Mouse (Mus musculus): ENCODE data around the gene Aoc3. TPM values are rescaled to one million over a fixed set of nuclear protein-coding genes. Genes with fewer than 3 reads are reported as not detected.
"Not testable (repeated sequence)": the region's sequence is repeated elsewhere in the genome, so short reads cannot be mapped to it uniquely, and the experiment has no call there.

The Aoc3 gene
- polyA plus RNA-seq, 1 experiment from 2014 or later: 0.04 TPM

DNA sequence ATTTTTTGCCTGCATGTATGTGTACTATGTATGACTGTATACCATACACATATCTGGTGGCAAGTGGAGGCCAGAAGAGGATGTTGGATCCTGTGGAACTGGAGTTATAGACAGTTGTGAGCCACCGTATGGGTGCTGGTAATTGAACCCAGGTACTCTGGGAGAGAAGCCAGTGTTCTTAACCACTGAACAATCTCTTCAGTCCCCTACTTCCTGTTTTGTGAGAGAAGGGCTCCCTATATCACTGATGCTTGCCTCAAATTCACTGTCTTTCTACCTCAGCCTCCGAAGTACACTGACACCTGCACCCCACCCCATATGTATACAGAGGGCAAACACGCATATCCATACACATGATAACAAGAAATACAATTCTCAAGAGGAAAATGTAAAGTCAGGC, 19.3 kb upstream of the Aoc3 start:
- H3K27ac ChIP-seq: no peak overlapping the region
- H3K4me1 ChIP-seq: no peaks in the 10 kb centered on the region
- H3K9ac ChIP-seq: no peak overlapping the region
- 79% methylated on average over 3 of the region's 3 CpGs for WGBS
- no peaks in the 10 kb centered on the region for H3K9me3 ChIP-seq
- no peak overlapping the region for H3K4me3 ChIP-seq
- H3K36me3 ChIP-seq: no peaks in the 10 kb centered on the region
- no peak overlapping the region for H3K4me2 ChIP-seq (replicated peaks)
- H3K27me3 ChIP-seq: no peaks in the 10 kb centered on the region
- ATAC-seq (ENCODE audit: insufficient number of reproducible peaks, insufficient read depth, low FRiP score, low TSS enrichment): no peak

DNA sequence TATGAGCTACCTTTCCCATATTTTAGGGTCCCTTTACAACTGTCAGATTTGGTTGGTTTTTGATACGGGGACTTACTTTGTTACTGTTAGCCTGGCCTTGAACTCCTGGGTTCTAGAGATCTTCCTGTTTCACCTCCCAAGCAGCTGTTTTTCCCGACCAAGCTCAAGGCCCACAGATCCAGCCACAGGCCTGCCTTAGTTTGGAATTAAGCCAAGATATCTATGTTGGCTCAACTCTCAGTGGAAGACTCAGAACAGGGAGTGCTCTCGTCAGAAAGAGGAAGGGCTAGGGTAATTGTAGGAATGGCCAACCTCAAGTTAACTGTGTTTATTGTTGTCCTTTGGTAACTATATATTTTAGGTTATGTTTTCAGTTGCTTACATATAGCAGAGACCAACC, 18.3 kb upstream of the Aoc3 start:
- 78% methylated on average over 3 of the region's 3 CpGs for WGBS
- H3K27me3 ChIP-seq: no peaks in the 10 kb centered on the region
- no peak overlapping the region for H3K4me2 ChIP-seq (replicated peaks)
- H3K36me3 ChIP-seq: no peaks in the 10 kb centered on the region
- H3K4me3 ChIP-seq: no peak overlapping the region
- no peaks in the 10 kb centered on the region for H3K9me3 ChIP-seq
- no peak overlapping the region for H3K27ac ChIP-seq
- no peak overlapping the region for H3K9ac ChIP-seq
- ATAC-seq (ENCODE audit: insufficient number of reproducible peaks, insufficient read depth, low FRiP score, low TSS enrichment): no peak
- peaks cover 6% of the 10 kb centered on the region for H3K4me1 ChIP-seq

DNA sequence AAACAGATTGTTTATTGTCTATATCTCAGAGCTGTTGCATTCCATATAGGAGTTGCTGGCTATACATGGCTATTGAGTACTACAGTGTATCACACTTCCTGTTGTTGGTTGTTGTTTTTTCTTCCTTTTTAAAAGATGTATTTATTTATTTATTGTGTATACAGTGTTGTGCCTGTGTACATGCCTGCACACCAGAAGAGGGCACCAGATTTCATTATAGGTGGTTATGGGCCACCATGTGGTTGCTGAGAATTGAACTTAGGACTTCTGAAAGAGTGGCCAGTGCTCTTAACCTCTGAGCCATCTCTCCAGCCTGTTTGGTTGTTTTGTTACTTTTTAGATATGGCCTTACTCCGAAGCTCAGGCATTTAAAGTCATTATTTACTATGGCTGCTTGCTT, 15.8 kb upstream of the Aoc3 start:
- ATAC-seq (ENCODE audit: insufficient number of reproducible peaks, insufficient read depth, low FRiP score, low TSS enrichment): no peak
- Histone ChIP-seq H3K27me3 (no peaks in the 10 kb centered on the region), H3K4me3 (no peak overlapping the region), H3K36me3 (peaks cover 12% of the 10 kb centered on the region), H3K9me3 (no peaks in the 10 kb centered on the region), H3K9ac (no peak overlapping the region), H3K4me2 (replicated peaks) (no peak overlapping the region), H3K4me1 (peaks cover 11% of the 10 kb centered on the region), H3K27ac (no peak overlapping the region)
- WGBS: 93% methylated on average over 1 of the region's 1 CpGs

DNA sequence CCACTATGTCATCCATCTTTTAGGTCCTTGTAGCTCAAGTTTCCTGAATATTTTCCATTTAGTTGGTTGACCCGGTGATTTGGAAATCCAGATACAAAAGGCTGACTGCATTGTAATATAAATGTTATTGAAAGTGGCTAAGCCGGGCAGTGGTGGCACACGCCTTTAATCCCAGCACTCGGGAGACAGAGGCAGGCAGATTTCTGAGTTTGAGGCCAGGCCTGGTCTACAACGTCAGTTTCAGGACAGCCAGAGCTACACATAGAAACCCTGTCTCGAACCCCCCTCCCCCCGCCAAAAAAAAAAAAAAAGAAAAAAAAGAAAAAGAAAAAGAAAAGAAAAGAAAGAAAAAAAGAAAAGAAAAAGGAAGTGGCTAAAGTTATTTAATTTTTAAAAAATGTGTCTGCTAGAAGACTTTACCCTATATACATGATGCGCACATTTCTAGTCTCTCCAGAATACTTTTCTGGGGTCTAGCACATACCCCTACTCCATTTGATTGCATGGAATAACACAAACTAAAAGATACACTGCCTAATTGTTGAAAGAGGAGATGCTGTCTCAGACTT, 15.2 kb upstream of the Aoc3 start:
- H3K27me3 ChIP-seq: no peaks in the 10 kb centered on the region
- H3K4me3 ChIP-seq: peak overlapping the region; percentile 98
- H3K4me2 ChIP-seq (replicated peaks): peak overlapping the region; percentile 98
- no peaks in the 10 kb centered on the region for H3K9me3 ChIP-seq
- no peak for ATAC-seq (ENCODE audit: insufficient number of reproducible peaks, insufficient read depth, low FRiP score, low TSS enrichment)
- peaks cover 11% of the 10 kb centered on the region for H3K4me1 ChIP-seq
- peak overlapping the region; percentile 92 for H3K9ac ChIP-seq
- peaks cover 18% of the 10 kb centered on the region for H3K36me3 ChIP-seq
- H3K27ac ChIP-seq: no peak overlapping the region
- 91% methylated on average over 8 of the region's 8 CpGs for WGBS

DNA sequence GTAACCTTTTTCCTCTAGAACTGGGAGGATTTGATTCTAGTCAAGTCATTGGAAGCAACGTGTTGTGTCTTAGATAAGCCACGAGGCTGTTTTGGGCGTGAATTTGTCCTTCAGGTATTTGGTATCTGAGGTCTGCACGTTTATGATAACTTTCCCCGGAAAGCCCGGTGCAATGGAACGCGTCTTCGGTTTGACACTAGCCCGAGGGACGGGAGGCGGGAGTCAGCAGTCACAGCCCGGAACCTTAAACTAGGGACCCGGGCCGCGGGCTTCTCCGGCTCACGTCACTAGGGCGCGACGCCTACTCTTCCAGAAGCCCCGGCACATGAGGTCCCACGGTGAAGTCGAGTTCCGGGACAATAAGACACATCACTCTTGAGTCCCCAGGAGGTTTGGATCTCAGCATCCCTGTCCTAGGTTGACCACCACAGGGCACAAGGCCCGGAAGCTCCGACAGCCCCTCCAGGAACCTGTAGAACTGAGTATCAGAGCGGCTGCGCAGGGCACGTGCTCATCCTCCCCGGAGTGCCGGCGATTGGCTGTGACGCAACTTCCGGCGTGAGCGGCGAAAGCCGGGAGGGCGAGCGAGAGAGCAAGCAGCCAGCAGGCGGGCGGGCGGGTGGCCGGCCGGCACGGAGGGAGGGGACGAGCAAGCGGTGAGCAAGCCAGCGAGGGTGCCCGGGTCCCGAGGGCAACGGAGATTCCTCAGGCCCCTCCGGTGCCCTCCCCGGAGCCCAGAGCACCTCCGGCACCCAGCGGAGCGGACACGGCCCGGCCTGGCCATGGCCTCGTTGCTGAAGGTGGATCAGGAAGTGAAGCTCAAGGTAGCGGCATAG, 14.5 kb upstream of the Aoc3 start, which contains the start of gene Psme3:
Gene Psme3, plus strand, starts transcription at position 549 of the 836 bp plus-strand sequence.
- peaks cover 24% of the 10 kb centered on the region for H3K36me3 ChIP-seq
- under 1% methylated on average over 61 of the region's 62 CpGs for WGBS
- peak within 1 kb of the TSS; percentile 92 for H3K9ac ChIP-seq
- no peaks in the 10 kb centered on the region for H3K27me3 ChIP-seq
- peak within 1 kb of the TSS; percentile 98 for H3K4me3 ChIP-seq
- peak; percentile 87 for ATAC-seq (ENCODE audit: insufficient number of reproducible peaks, insufficient read depth, low FRiP score, low TSS enrichment)
- H3K27ac ChIP-seq: peak within 1 kb of the TSS; percentile 73
- peaks cover 11% of the 10 kb centered on the region for H3K4me1 ChIP-seq
- H3K4me2 ChIP-seq (replicated peaks): peak within 1 kb of the TSS; percentile 98
- no peaks in the 10 kb centered on the region for H3K9me3 ChIP-seq

DNA sequence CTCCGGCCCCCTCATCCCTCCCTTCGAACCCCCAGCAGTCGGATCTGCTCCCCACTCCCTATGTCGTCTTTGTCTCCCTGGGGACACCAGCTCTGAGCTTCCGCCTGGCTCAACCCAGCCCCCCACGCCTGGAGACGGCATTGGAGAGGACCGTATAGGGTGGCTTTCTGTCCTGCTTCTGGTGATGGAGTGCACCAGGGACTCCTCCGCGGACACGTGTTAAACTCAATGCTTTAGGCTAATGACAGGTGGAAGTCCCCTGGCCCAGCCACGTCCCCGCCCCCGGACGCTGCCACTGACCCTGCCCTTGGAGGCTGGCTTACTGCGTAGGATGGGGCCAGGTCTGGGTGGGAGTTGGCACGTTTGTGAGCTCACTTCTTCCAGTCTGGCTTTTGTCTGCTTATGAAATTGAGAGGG, 13.9 kb upstream of the Aoc3 start:
- Histone ChIP-seq H3K4me1 (peaks cover 11% of the 10 kb centered on the region), H3K4me3 (peak overlapping the region; percentile 98), H3K27ac (peak overlapping the region; percentile 73), H3K27me3 (no peaks in the 10 kb centered on the region), H3K36me3 (peaks cover 31% of the 10 kb centered on the region), H3K4me2 (replicated peaks) (peak overlapping the region; percentile 98), H3K9me3 (no peaks in the 10 kb centered on the region), H3K9ac (peak overlapping the region; percentile 92)
- peak; percentile 74; the same call in 1 of the 2 replicates for ATAC-seq (ENCODE audit: insufficient number of reproducible peaks, insufficient read depth, low FRiP score, low TSS enrichment)
- WGBS: under 1% methylated on average over 17 of the region's 17 CpGs

DNA sequence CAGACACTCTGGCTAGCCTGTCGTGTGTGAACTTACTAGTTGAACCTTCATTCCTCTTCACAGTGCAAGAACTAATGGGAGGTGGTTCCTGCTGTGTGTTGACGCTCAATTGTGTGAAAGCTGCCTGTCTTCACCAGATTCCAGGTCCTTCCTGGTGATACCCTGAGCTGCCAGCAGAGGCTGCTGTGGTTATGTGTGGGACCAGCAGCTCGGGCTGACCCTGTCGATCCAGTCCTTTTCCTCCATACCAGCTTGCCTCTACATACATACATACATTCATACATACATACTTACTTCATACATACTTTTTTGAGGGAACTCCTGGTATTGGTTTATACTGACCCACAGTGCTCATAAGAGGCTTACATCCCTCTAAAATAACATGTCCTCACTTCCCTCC, 6.8 kb upstream of the Aoc3 start:
- H3K9ac ChIP-seq: no peak overlapping the region
- no peaks in the 10 kb centered on the region for H3K27me3 ChIP-seq
- ATAC-seq (ENCODE audit: insufficient number of reproducible peaks, insufficient read depth, low FRiP score, low TSS enrichment): no peak
- H3K27ac ChIP-seq: no peak overlapping the region
- no peak overlapping the region for H3K4me3 ChIP-seq
- WGBS: 15% methylated on average over 4 of the region's 4 CpGs
- H3K36me3 ChIP-seq: peaks cover 69% of the 10 kb centered on the region
- no peaks in the 10 kb centered on the region for H3K9me3 ChIP-seq
- H3K4me1 ChIP-seq: no peaks in the 10 kb centered on the region; the same call in 1 of the 2 replicates
- H3K4me2 ChIP-seq (replicated peaks): no peak overlapping the region

DNA sequence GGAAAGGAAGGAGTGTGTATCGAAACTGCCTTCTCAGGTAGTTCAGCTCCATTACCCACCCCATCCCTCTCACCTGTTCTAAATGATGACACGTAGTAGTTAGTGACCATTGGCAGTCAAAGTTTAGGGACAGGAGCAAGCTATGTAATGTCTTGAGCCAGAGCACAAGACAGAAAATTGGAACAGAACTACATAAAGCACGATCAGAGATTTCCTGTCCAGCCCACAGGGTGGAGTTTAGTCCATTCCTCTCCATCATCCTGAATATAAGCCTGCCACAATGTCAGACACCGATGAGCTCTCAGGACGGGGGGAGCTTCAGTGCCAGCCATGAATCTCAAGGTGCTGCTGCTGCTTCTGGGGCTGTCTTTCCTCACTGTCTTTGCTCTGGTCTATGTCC, 5.6 kb upstream of the Aoc3 start, which contains the start of gene Aoc2:
Gene Aoc2, plus strand, starts transcription at position 301 of the 400 bp plus-strand sequence.
- Histone ChIP-seq H3K9ac (no peak within 1 kb of the TSS), H3K4me3 (no peak within 1 kb of the TSS), H3K27ac (no peak within 1 kb of the TSS), H3K4me1 (no peaks in the 10 kb centered on the region; the same call in 1 of the 2 replicates), H3K27me3 (no peaks in the 10 kb centered on the region), H3K4me2 (replicated peaks) (no peak within 1 kb of the TSS), H3K9me3 (no peaks in the 10 kb centered on the region), H3K36me3 (peaks cover 58% of the 10 kb centered on the region)
- ATAC-seq (ENCODE audit: insufficient number of reproducible peaks, insufficient read depth, low FRiP score, low TSS enrichment): no peak
- WGBS: 96% methylated on average over 5 of the region's 5 CpGs

DNA sequence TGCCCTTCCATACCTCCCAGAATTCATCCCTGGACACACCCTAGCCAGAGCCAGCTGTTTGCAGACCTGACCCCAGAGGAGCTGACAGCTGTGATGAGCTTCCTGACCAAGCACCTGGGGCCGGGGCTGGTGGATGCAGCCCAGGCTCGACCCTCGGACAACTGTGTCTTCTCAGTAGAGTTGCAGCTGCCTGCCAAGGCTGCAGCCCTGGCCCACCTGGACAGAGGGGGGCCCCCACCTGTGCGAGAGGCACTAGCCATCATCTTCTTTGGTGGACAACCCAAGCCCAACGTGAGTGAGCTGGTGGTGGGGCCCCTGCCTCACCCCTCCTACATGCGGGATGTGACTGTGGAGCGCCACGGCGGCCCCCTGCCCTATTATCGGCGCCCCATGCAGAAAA, 5.2 kb upstream of the Aoc3 start:
- H3K4me1 ChIP-seq; H3K27ac ChIP-seq; H3K9me3 ChIP-seq; H3K4me2 ChIP-seq (replicated peaks); H3K27me3 ChIP-seq; ATAC-seq (ENCODE audit: insufficient number of reproducible peaks, insufficient read depth, low FRiP score, low TSS enrichment); H3K9ac ChIP-seq; H3K4me3 ChIP-seq: not testable (repeated sequence)
- peaks cover 53% of the 10 kb centered on the region for H3K36me3 ChIP-seq
- 91% methylated on average over 11 of the region's 11 CpGs for WGBS

DNA sequence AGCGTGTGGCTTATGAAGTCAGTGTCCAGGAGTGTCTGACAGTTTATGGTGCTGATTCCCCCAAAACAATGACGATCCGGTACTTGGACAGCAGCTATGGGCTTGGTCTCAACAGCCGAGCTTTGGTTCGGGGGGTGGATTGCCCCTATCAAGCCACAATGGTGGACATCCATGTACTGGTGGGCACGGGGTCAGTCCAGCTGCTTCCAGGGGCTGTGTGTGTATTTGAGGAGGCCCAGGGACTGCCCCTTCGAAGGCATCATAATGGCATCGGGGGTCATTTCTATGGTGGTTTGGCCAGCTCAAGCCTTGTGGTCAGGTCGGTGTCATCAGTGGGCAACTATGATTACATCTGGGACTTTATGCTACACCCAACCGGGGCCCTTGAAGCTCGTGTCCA, 4.3 kb upstream of the Aoc3 start:
- no peak overlapping the region for H3K4me3 ChIP-seq
- H3K9me3 ChIP-seq: no peaks in the 10 kb centered on the region
- no peak overlapping the region for H3K9ac ChIP-seq
- 84% methylated on average over 11 of the region's 11 CpGs for WGBS
- H3K27me3 ChIP-seq: no peaks in the 10 kb centered on the region
- peaks cover 45% of the 10 kb centered on the region for H3K36me3 ChIP-seq
- no peak for ATAC-seq (ENCODE audit: insufficient number of reproducible peaks, insufficient read depth, low FRiP score, low TSS enrichment)
- no peak overlapping the region for H3K4me2 ChIP-seq (replicated peaks)
- H3K27ac ChIP-seq: no peak overlapping the region
- H3K4me1 ChIP-seq: no peaks in the 10 kb centered on the region; the same call in 1 of the 2 replicates

DNA sequence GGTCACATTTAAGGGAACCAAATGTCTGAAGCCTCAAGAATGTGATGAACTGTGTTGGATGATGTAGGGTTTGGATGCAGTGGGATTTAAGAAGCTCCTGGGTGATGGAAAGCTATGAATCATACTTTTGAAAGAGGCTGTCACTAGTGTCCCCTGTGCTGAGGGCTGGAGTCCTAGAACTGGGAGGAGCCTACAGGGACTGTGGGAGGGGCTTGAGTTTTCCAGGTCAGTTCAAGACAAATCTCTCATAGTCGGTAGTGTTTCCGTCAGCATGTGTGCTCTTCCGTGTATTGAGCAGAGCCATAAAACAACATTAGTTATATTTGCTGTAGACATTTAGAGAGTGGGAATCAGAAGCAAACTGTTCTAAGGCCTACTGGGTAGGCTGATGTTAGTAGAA, 3.1 kb upstream of the Aoc3 start:
- no peak overlapping the region for H3K4me2 ChIP-seq (replicated peaks)
- no peak overlapping the region for H3K27ac ChIP-seq
- no peaks in the 10 kb centered on the region; the same call in 1 of the 2 replicates for H3K4me1 ChIP-seq
- H3K9ac ChIP-seq: no peak overlapping the region
- no peak overlapping the region for H3K4me3 ChIP-seq
- ATAC-seq (ENCODE audit: insufficient number of reproducible peaks, insufficient read depth, low FRiP score, low TSS enrichment): no peak
- no peaks in the 10 kb centered on the region for H3K9me3 ChIP-seq
- H3K36me3 ChIP-seq: peaks cover 33% of the 10 kb centered on the region
- H3K27me3 ChIP-seq: no peaks in the 10 kb centered on the region
- 64% methylated on average over 3 of the region's 3 CpGs for WGBS

All from embryonic facial prominence, embryonic 12.5 days (tissue).